Mouse (Mus musculus): Measurements from ENCODE around the gene Fcgr4. TPM values are rescaled to one million over a fixed set of nuclear protein-coding genes. Genes with fewer than 3 reads are reported as not detected.
"Not testable (repeated sequence)": the region's sequence is repeated elsewhere in the genome, so short reads cannot be mapped to it uniquely, and the experiment has no call there.

The Fcgr4 gene
- total RNA-seq, 2 experiments from 2014 or later = 7.6 to 12.2 TPM

GRCm38 (mm10) chr1:171077192-171077591 is 58.5 kb downstream of the Fcgr4 start:
- not testable (repeated sequence) for ATAC-seq (replicated peaks; ENCODE audit: low FRiP score, poor library complexity, severe bottlenecking)

GRCm38 (mm10) chr1:171077955-171078354 is 59.2 kb downstream of the Fcgr4 start:
- ATAC-seq (replicated peaks; ENCODE audit: low FRiP score, poor library complexity, severe bottlenecking) = not testable (repeated sequence)

- not testable (repeated sequence) for ATAC-seq (replicated peaks; ENCODE audit: low FRiP score, poor library complexity, severe bottlenecking)
These were observed 59.7 kb downstream of the Fcgr4 start for GRCm38 (mm10) chr1:171078419-171078818.

GRCm38 (mm10) chr1:171079345-171079744 is 60.6 kb downstream of the Fcgr4 start:
- ATAC-seq (replicated peaks; ENCODE audit: low FRiP score, poor library complexity, severe bottlenecking) = peak; percentile 44

Other genes with a start within 250 kb of the Fcgr4 start
- 23.1 and 26.4 TPM in 2 replicates for gene Atf6, start 151.1 kb upstream of the Fcgr4 start, total RNA-seq (2015; ENCODE audit: low replicate concordance)
- 27.2 and 29.6 TPM in 2 replicates for gene Atf6, start 151.1 kb upstream of the Fcgr4 start, total RNA-seq (2017; ENCODE audit: low replicate concordance)
- gene Gm26620, start 133.9 kb upstream of the Fcgr4 start, total RNA-seq (2015; ENCODE audit: low replicate concordance) = not detected in 2 replicates
- gene Gm26620, start 133.9 kb upstream of the Fcgr4 start, total RNA-seq (2017; ENCODE audit: low replicate concordance) = not detected in 2 replicates
- gene Dusp12, start 133.4 kb upstream of the Fcgr4 start, total RNA-seq (2015; ENCODE audit: low replicate concordance) = 2.2 and 5.4 TPM in 2 replicates
- not detected in 2 replicates for gene Dusp12, start 133.4 kb upstream of the Fcgr4 start, total RNA-seq (2017; ENCODE audit: low replicate concordance)
- not detected in 2 replicates for gene Fcrlb, start 106.0 kb upstream of the Fcgr4 start, total RNA-seq (2015; ENCODE audit: low replicate concordance)
- not detected in 2 replicates for gene Fcrlb, start 106.0 kb upstream of the Fcgr4 start, total RNA-seq (2017; ENCODE audit: low replicate concordance)
- 51.9 and 53.7 TPM in 2 replicates for gene Fcrla, start 91.3 kb upstream of the Fcgr4 start, total RNA-seq (2015; ENCODE audit: low replicate concordance)
- gene Fcrla, start 91.3 kb upstream of the Fcgr4 start, total RNA-seq (2017; ENCODE audit: low replicate concordance) = 27.0 and 28.4 TPM in 2 replicates
- gene Fcgr2b, start 42.4 kb upstream of the Fcgr4 start, total RNA-seq (2015; ENCODE audit: low replicate concordance) = 29.2 and 34.8 TPM in 2 replicates
- 5.0 and 32.1 TPM in 2 replicates for gene Fcgr2b, start 42.4 kb upstream of the Fcgr4 start, total RNA-seq (2017; ENCODE audit: low replicate concordance)
- gene Fcgr3, start 46.0 kb downstream of the Fcgr4 start, total RNA-seq (2015; ENCODE audit: low replicate concordance) = 78.6 and 80.1 TPM in 2 replicates
- 29.8 and 53.5 TPM in 2 replicates for gene Fcgr3, start 46.0 kb downstream of the Fcgr4 start, total RNA-seq (2017; ENCODE audit: low replicate concordance)
- 19.8 TPM in 1 of 2 replicates, not detected in the other for gene Cfap126, start 95.0 kb downstream of the Fcgr4 start, total RNA-seq (2015; ENCODE audit: low replicate concordance)
- gene Cfap126, start 95.0 kb downstream of the Fcgr4 start, total RNA-seq (2017; ENCODE audit: low replicate concordance) = not detected in 2 replicates
- 50.8 and 70.4 TPM in 2 replicates for gene Sdhc, start 131.7 kb downstream of the Fcgr4 start, total RNA-seq (2015; ENCODE audit: low replicate concordance)
- 4.7 and 14.6 TPM in 2 replicates for gene Sdhc, start 131.7 kb downstream of the Fcgr4 start, total RNA-seq (2017; ENCODE audit: low replicate concordance)
- not detected in 2 replicates for gene Mpz, start 131.8 kb downstream of the Fcgr4 start, total RNA-seq (2015; ENCODE audit: low replicate concordance)
- gene Mpz, start 131.8 kb downstream of the Fcgr4 start, total RNA-seq (2017; ENCODE audit: low replicate concordance) = not detected in 2 replicates
- gene Pcp4l1, start 177.3 kb downstream of the Fcgr4 start, total RNA-seq (2015; ENCODE audit: low replicate concordance) = 1.7 and 3.6 TPM in 2 replicates
- not detected in 2 replicates for gene Pcp4l1, start 177.3 kb downstream of the Fcgr4 start, total RNA-seq (2017; ENCODE audit: low replicate concordance)
- gene Nr1i3, start 195.1 kb downstream of the Fcgr4 start, total RNA-seq (2015; ENCODE audit: low replicate concordance) = not detected in 2 replicates
- gene Nr1i3, start 195.1 kb downstream of the Fcgr4 start, total RNA-seq (2017; ENCODE audit: low replicate concordance) = 0.39 TPM in 1 of 2 replicates, not detected in the other
- 1.1 and 4.2 TPM in 2 replicates for gene Tomm40l, start 203.6 kb downstream of the Fcgr4 start, total RNA-seq (2015; ENCODE audit: low replicate concordance)
- 4.0 and 4.1 TPM in 2 replicates for gene Tomm40l, start 203.6 kb downstream of the Fcgr4 start, total RNA-seq (2017; ENCODE audit: low replicate concordance)
- 16.8 TPM in 1 of 2 replicates, not detected in the other for gene Apoa2, start 206.1 kb downstream of the Fcgr4 start, total RNA-seq (2015; ENCODE audit: low replicate concordance)
- not detected in 2 replicates for gene Apoa2, start 206.1 kb downstream of the Fcgr4 start, total RNA-seq (2017; ENCODE audit: low replicate concordance)
- gene Fcer1g, start 215.4 kb downstream of the Fcgr4 start, total RNA-seq (2015; ENCODE audit: low replicate concordance) = 214 and 248 TPM in 2 replicates
- 39.7 and 114 TPM in 2 replicates for gene Fcer1g, start 215.4 kb downstream of the Fcgr4 start, total RNA-seq (2017; ENCODE audit: low replicate concordance)
- gene Adamts4, start 231.5 kb downstream of the Fcgr4 start, total RNA-seq (2015; ENCODE audit: low replicate concordance) = 0.42 TPM in 1 of 2 replicates, not detected in the other
- not detected in 2 replicates for gene Adamts4, start 231.5 kb downstream of the Fcgr4 start, total RNA-seq (2017; ENCODE audit: low replicate concordance)
- 86.5 and 106 TPM in 2 replicates for gene Ndufs2, start 232.5 kb downstream of the Fcgr4 start, total RNA-seq (2015; ENCODE audit: low replicate concordance)
- gene Ndufs2, start 232.5 kb downstream of the Fcgr4 start, total RNA-seq (2017; ENCODE audit: low replicate concordance) = 40.8 and 73.3 TPM in 2 replicates